Mouse (Mus musculus): ENCODE measurements at regions not wholly inside any gene's neighbourhood (a gene's known extent, or its start where the extent isn't known, plus 50 kb on each side); places are given as distances from the start of the nearest gene placed in this dataset.

DNA sequence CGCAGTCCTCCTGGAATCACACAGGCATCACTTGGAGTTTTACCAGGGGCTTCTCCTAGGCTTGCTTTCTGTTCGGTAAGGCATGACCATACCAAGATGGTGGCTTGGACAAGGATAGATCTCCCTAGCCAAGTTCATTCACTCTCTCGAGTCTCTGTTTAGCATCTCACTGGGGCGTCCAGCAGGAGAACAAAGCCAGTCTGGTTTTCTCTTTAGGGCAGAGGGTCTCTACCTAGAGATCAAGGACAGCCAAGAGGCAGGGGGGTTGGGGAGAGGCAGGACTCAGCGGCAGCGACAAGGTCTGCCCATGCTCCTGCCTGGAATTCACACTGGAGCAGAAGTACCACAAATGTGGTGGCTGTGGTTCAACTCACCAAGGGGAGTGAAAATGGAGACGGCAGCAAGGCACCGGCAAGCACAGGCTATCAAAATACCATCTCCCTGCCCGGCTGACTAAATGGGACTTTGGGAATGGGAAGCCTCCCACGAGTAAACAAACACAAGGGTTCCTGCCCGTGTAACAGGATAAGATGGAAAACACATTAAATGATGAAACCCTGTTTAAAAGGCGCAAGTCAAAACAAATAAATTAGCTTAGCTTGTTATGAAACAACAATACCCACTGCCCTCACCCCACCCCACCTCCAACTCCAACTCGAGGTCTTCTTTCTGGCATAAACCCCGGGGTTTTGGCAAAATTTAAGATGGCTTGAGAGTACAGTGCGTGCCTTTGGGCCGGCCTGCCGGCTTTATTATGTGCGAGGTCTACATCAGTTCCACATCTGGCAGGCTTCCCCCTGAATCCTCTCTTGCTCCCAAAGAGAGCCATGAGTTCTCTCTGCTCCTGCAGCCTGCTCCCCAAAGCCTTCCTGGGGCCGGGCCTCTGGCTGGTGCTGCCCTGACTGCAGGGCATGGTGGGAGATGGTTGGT is 258.1 kb upstream of the Dio3 start:
- TF ChIP-seq CTCF (IDR thresholded peaks at IDR 0.05; ENCODE audit: insufficient read depth, low read length) (no peak), POLR2A (IDR thresholded peaks at IDR 0.05; ENCODE audit: borderline replicate concordance, extremely low read depth, low read depth, low read length) (no peak)

Data from lung, adult 2 months (tissue).